Mouse (Mus musculus) kidney, adult 2 months (tissue): ENCODE data around the gene Cachd1.

Source experiments
- CTCF ChIP-seq: fragments of 200-500 bp; conservative IDR thresholded peaks from 2 replicates; pipeline ENCODE4 v1.5.1; 2011; ENCODE audit warnings: low read depth, mild to moderate bottlenecking, control low read depth, low read length, moderate library complexity, mixed read lengths; ENCODE audit not compliant: insufficient read depth, insufficient read length
- POLR2A ChIP-seq: fragments of 200-500 bp; IDR thresholded peaks from one replicate; pipeline ENCODE4 v1.6.1; 2011; ENCODE audit warnings: low read depth, low read length, control low read depth

DNA sequence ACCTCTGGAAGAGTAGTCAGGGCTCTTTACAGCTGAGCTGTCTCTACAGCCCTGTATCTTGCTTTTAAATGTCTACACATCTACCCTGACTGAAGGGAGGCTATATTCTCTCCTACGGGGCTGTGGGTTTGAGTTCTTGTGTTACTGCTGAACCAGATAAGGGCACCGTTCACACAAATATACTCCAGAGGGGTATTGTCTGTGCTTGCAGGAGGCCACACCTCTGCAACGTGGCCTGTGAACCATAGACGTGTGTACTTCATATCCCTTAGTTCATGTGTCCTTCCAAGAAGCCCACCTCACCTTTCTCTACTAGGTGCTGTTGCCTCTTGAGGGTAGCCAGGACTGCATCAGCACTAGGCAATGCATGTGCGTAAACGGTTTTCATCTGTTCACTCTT lies 215.6 kb downstream of the Cachd1 start:
- TF ChIP-seq CTCF, result no peak
- no peak for TF ChIP-seq POLR2A
